Mouse (Mus musculus) megakaryocyte, embryonic 14.5 days (primary cell): ENCODE measurements at regions not wholly inside any gene's neighbourhood (a gene's known extent, or its start where the extent isn't known, plus 50 kb on each side); places are given as distances from the start of the nearest gene placed in this dataset.

ENCODE experiments used
- H3K27me3 ChIP-seq: replicated peaks from 2 replicates; pipeline ENCODE3; 2012; ENCODE audit warnings: inconsistent platforms
- H3K36me3 ChIP-seq: replicated peaks from 2 replicates; pipeline ENCODE3; 2012; ENCODE audit warnings: low read length, inconsistent platforms, mixed read lengths
- H3K4me1 ChIP-seq: 2 replicates; pipeline ENCODE4 v1.6.1; 2012; ENCODE audit warnings: inconsistent platforms
- H3K4me3 ChIP-seq: replicated peaks from 2 replicates; pipeline ENCODE3; 2012; ENCODE audit warnings: moderate library complexity, mild to moderate bottlenecking, inconsistent platforms
- H3K9me3 ChIP-seq: 2 replicates; pipeline ENCODE4 v1.6.1; 2012; ENCODE audit warnings: inconsistent platforms
- FLI1 ChIP-seq: IDR thresholded peaks from 2 replicates; pipeline ENCODE4 v1.6.1; 2012; ENCODE audit warnings: low read length, inconsistent platforms, mixed read lengths
- GATA1 ChIP-seq: IDR thresholded peaks from 3 replicates; pipeline ENCODE4 v1.6.1; 2012; ENCODE audit warnings: mixed read lengths, low read length, inconsistent platforms, borderline replicate concordance

- no peak for TF ChIP-seq GATA1
- no peak for TF ChIP-seq FLI1
- Histone ChIP-seq H3K27me3 (peaks cover 1% of the 10 kb centered on the region), H3K4me1 (no peaks in the 10 kb centered on the region)
Observed at GRCm38 (mm10) chr10:99642201-99642827, 117.1 kb downstream of the Csl start.

DNA sequence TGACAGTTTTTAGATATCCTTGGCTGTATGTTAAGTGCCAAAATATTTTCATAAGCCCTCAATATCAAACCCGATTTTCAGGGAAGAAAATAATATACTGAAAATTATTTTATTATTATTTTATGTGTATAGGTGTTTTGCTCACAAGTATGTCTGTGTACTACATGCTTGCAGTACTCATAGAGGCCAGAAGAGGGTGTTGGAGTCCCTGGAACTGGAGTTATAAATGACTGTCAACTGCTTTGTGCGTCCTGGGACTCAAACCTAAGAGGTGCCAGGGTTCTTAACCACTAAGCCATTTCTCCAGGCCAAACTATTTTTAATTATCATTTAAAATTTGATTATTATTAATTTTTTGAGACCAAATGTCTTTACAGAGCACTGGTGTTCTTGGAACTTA is 114.5 kb downstream of the Csl start:
- no peaks in the 10 kb centered on the region for H3K36me3 ChIP-seq
- TF ChIP-seq FLI1 (no peak), GATA1 (no peak)
- H3K4me1 ChIP-seq: no peaks in the 10 kb centered on the region
- H3K9me3 ChIP-seq: peaks cover 3% of the 10 kb centered on the region; the same call in 1 of the 2 replicates
- no peaks in the 10 kb centered on the region for H3K27me3 ChIP-seq
- H3K4me3 ChIP-seq: no peak overlapping the region

More at GRCm38 (mm10) chr10:99642201-99642827, 117.1 kb downstream of the Csl start:
- no peak overlapping the region for H3K4me3 ChIP-seq
- H3K36me3 ChIP-seq: no peaks in the 10 kb centered on the region
- H3K9me3 ChIP-seq: no peaks in the 10 kb centered on the region

- Histone ChIP-seq H3K27me3 (no peaks in the 10 kb centered on the region), H3K4me3 (no peak overlapping the region), H3K9me3 (peaks cover 4% of the 10 kb centered on the region; the same call in 1 of the 2 replicates), H3K36me3 (no peaks in the 10 kb centered on the region), H3K4me1 (no peaks in the 10 kb centered on the region)
- TF ChIP-seq GATA1 (no peak), FLI1 (no peak)
Observed at GRCm38 (mm10) chr10:99652011-99652410, 107.4 kb downstream of the Csl start.

DNA sequence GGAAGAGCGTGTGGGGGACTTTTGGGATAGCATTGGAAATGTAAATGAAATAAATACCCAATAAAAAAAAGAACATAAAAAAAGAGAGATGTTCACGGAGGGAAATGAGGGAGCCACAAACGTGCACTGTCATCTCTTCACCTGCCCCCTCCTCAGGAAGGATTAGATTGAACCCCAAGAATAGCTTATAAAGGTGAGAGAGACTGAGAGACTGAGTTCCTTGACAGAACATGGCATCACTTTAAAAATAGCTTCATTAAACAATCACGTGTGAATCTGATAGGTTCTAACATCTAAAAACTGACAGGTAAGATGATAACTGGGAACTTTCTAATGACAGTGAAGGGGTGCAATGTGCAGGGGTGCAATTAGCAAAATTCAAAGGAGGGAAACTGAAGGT is 105.2 kb downstream of the Csl start:
- Histone ChIP-seq H3K9me3 (peaks cover 4% of the 10 kb centered on the region; the same call in 1 of the 2 replicates), H3K27me3 (no peaks in the 10 kb centered on the region), H3K36me3 (no peaks in the 10 kb centered on the region), H3K4me3 (no peak overlapping the region), H3K4me1 (no peaks in the 10 kb centered on the region)
- TF ChIP-seq FLI1: no peak
- TF ChIP-seq GATA1: no peak

- H3K4me1 ChIP-seq: no peaks in the 10 kb centered on the region
- no peak overlapping the region for H3K4me3 ChIP-seq
- H3K36me3 ChIP-seq: no peaks in the 10 kb centered on the region
- no peaks in the 10 kb centered on the region for H3K9me3 ChIP-seq
- H3K27me3 ChIP-seq: no peaks in the 10 kb centered on the region
- TF ChIP-seq FLI1: no peak
Observed at GRCm38 (mm10) chr10:99676557-99677098, 82.8 kb downstream of the Csl start.

DNA sequence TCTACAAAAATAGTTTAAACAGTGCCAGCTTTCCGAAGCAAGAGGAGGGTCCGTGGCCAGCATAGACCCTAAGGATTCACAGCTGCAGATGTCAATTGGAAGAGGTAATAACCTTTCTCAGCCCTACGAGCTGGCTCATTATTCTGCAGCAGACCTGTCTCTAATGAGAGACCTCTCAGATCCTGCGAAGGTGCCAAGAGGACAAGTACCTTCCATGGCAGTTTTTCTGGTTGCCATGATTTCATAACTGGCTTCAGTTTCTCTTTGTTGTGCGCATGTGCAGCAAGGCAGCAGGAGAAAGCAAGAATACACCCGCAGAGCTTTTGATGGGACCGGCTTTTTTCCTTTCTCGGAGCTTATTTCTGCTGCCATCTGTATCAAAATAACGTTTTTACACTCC is 81.4 kb downstream of the Csl start:
- no peaks in the 10 kb centered on the region for H3K9me3 ChIP-seq
- no peak overlapping the region for H3K4me3 ChIP-seq
- no peaks in the 10 kb centered on the region for H3K4me1 ChIP-seq
- H3K36me3 ChIP-seq: no peaks in the 10 kb centered on the region
- H3K27me3 ChIP-seq: no peaks in the 10 kb centered on the region
- TF ChIP-seq FLI1 (no peak), GATA1 (no peak)

- TF ChIP-seq FLI1 (no peak), GATA1 (no peak)
- H3K4me3 ChIP-seq: no peak overlapping the region
- no peaks in the 10 kb centered on the region for H3K9me3 ChIP-seq
- H3K36me3 ChIP-seq: no peaks in the 10 kb centered on the region
- no peaks in the 10 kb centered on the region for H3K4me1 ChIP-seq
- H3K27me3 ChIP-seq: no peaks in the 10 kb centered on the region
Observed at GRCm38 (mm10) chr10:99679813-99680212, 79.6 kb downstream of the Csl start.

GRCm38 (mm10) chr10:99681932-99682331 is 77.5 kb downstream of the Csl start:
- TF ChIP-seq GATA1 (no peak), FLI1 (no peak)
- H3K9me3 ChIP-seq: no peaks in the 10 kb centered on the region
- no peaks in the 10 kb centered on the region for H3K4me1 ChIP-seq
- no peaks in the 10 kb centered on the region for H3K36me3 ChIP-seq
- no peaks in the 10 kb centered on the region for H3K27me3 ChIP-seq
- no peak overlapping the region for H3K4me3 ChIP-seq

- no peak overlapping the region for H3K4me3 ChIP-seq
- no peaks in the 10 kb centered on the region for H3K36me3 ChIP-seq
- H3K4me1 ChIP-seq: no peaks in the 10 kb centered on the region
- TF ChIP-seq GATA1 (no peak), FLI1 (no peak)
- no peaks in the 10 kb centered on the region for H3K27me3 ChIP-seq
- no peaks in the 10 kb centered on the region for H3K9me3 ChIP-seq
Observed at GRCm38 (mm10) chr10:99682350-99682749, 77.1 kb downstream of the Csl start.

DNA sequence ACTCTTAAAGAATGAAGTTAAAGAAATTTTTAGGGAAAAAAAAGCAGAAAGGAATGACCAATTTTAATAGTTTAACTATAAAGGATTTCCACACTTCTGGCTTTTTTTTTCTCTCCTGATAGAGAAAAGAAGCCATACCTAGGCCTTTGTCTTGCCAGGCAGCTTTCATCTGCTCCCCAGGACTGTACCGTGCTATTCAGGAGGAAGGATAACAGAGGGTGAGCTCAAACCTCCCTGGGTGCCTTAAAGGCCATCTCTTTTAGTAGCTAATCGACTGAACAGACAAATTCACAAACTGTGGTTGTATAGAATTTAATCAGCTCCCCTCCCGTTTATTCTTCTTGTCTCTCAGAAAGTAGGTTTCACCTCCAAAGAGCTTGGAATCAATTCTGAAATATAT is 76.1 kb downstream of the Csl start:
- Histone ChIP-seq H3K27me3 (no peaks in the 10 kb centered on the region), H3K9me3 (no peaks in the 10 kb centered on the region), H3K4me3 (no peak overlapping the region), H3K36me3 (no peaks in the 10 kb centered on the region), H3K4me1 (no peaks in the 10 kb centered on the region)
- TF ChIP-seq FLI1 (no peak), GATA1 (no peak)
